Mouse (Mus musculus): ENCODE results near the gene Prkab1. TPM values are rescaled to one million over a fixed set of nuclear protein-coding genes. Genes with fewer than 3 reads are reported as not detected.

Gene Prkab1
- polyA plus RNA-seq, 2 experiments: 62.6 to 89.2 TPM

GRCm38 (mm10) chr5:116031190-116031577, 6.9 kb upstream of the Prkab1 start:
- TF ChIP-seq POLR2A (IDR thresholded peaks at IDR 0.05; ENCODE audit: borderline replicate concordance, extremely low read depth, insufficient read depth, insufficient read length): no peak
- H3K36me3 ChIP-seq (ENCODE audit: control insufficient read depth, insufficient read depth, low read length): no peaks in the 10 kb centered on the region
- H3K27me3 ChIP-seq (ENCODE audit: control insufficient read depth, insufficient read depth, low read length): no peaks in the 10 kb centered on the region
- ATAC-seq (ENCODE audit: low FRiP score, low read depth) (no peak), DNase-seq (ENCODE audit: low spot score) (peak; percentile 62)
- 4% methylated on average over 14 of the region's 14 CpGs for WGBS
- no peaks in the 10 kb centered on the region for H3K4me1 ChIP-seq (ENCODE audit: control insufficient read depth, insufficient read depth, low read length)
- no peak overlapping the region for H3K27ac ChIP-seq (replicated peaks; ENCODE audit: low read depth, low read length)
- no peaks in the 10 kb centered on the region for H3K9me3 ChIP-seq (ENCODE audit: control insufficient read depth, low read length)
- no peak overlapping the region for H3K9ac ChIP-seq (ENCODE audit: low read depth, low read length, severe bottlenecking)
- no peak overlapping the region for H3K4me3 ChIP-seq (replicated peaks; ENCODE audit: low read length)
- H3K4me2 ChIP-seq (replicated peaks; ENCODE audit: low read depth, low read length, severe bottlenecking): no peak overlapping the region

GRCm38 (mm10) chr5:116030566-116031189, 6.4 kb upstream of the Prkab1 start:
- no peak overlapping the region for H3K9ac ChIP-seq (ENCODE audit: low read depth, low read length, severe bottlenecking)
- H3K4me1 ChIP-seq (ENCODE audit: control insufficient read depth, insufficient read depth, low read length): no peaks in the 10 kb centered on the region
- H3K4me2 ChIP-seq (replicated peaks; ENCODE audit: low read depth, low read length, severe bottlenecking): no peak overlapping the region; the same call in 1 of the 2 replicates
- no peak overlapping the region for H3K27ac ChIP-seq (replicated peaks; ENCODE audit: low read depth, low read length)
- WGBS: 4% methylated on average over 19 of the region's 19 CpGs
- H3K9me3 ChIP-seq (ENCODE audit: control insufficient read depth, low read length): no peaks in the 10 kb centered on the region
- no peaks in the 10 kb centered on the region for H3K27me3 ChIP-seq (ENCODE audit: control insufficient read depth, insufficient read depth, low read length)
- DNase-seq (ENCODE audit: low spot score) (no peak), ATAC-seq (ENCODE audit: low FRiP score, low read depth) (no peak)
- no peak overlapping the region for H3K4me3 ChIP-seq (replicated peaks; ENCODE audit: low read length)
- TF ChIP-seq POLR2A (IDR thresholded peaks at IDR 0.05; ENCODE audit: borderline replicate concordance, extremely low read depth, insufficient read depth, insufficient read length): no peak
- no peaks in the 10 kb centered on the region for H3K36me3 ChIP-seq (ENCODE audit: control insufficient read depth, insufficient read depth, low read length)

GRCm38 (mm10) chr5:116029071-116029470, 4.8 kb upstream of the Prkab1 start:
- Histone ChIP-seq H3K4me3 (replicated peaks; ENCODE audit: low read length) (no peak overlapping the region), H3K36me3 (ENCODE audit: control insufficient read depth, insufficient read depth, low read length) (no peaks in the 10 kb centered on the region), H3K27me3 (ENCODE audit: control insufficient read depth, insufficient read depth, low read length) (no peaks in the 10 kb centered on the region), H3K4me1 (ENCODE audit: control insufficient read depth, insufficient read depth, low read length) (no peaks in the 10 kb centered on the region), H3K4me2 (replicated peaks; ENCODE audit: low read depth, low read length, severe bottlenecking) (no peak overlapping the region), H3K27ac (replicated peaks; ENCODE audit: low read depth, low read length) (no peak overlapping the region), H3K9ac (ENCODE audit: low read depth, low read length, severe bottlenecking) (no peak overlapping the region), H3K9me3 (ENCODE audit: control insufficient read depth, low read length) (no peaks in the 10 kb centered on the region)
- ATAC-seq (ENCODE audit: low FRiP score, low read depth): no peak
- no peak for DNase-seq (ENCODE audit: low spot score)
- 72% methylated on average over 7 of the region's 7 CpGs for WGBS
- TF ChIP-seq POLR2A (IDR thresholded peaks at IDR 0.05; ENCODE audit: borderline replicate concordance, extremely low read depth, insufficient read depth, insufficient read length): no peak

- Histone ChIP-seq H3K4me1 (ENCODE audit: control insufficient read depth, insufficient read depth, low read length) (peaks cover 8% of the 10 kb centered on the region; the same call in 1 of the 2 replicates), H3K9ac (ENCODE audit: low read depth, low read length, severe bottlenecking) (no peak overlapping the region), H3K27ac (replicated peaks; ENCODE audit: low read depth, low read length) (no peak overlapping the region), H3K36me3 (ENCODE audit: control insufficient read depth, insufficient read depth, low read length) (no peaks in the 10 kb centered on the region), H3K9me3 (ENCODE audit: control insufficient read depth, low read length) (no peaks in the 10 kb centered on the region), H3K4me2 (replicated peaks; ENCODE audit: low read depth, low read length, severe bottlenecking) (no peak overlapping the region), H3K27me3 (ENCODE audit: control insufficient read depth, insufficient read depth, low read length) (no peaks in the 10 kb centered on the region), H3K4me3 (replicated peaks; ENCODE audit: low read length) (no peak overlapping the region)
- no peak for ATAC-seq (ENCODE audit: low FRiP score, low read depth)
- WGBS: 91% methylated on average over 14 of the region's 14 CpGs
- TF ChIP-seq POLR2A (IDR thresholded peaks at IDR 0.05; ENCODE audit: borderline replicate concordance, extremely low read depth, insufficient read depth, insufficient read length): no peak
- DNase-seq (ENCODE audit: low spot score): no peak
Observed at GRCm38 (mm10) chr5:116026561-116026960, 2.3 kb upstream of the Prkab1 start.

DNA sequence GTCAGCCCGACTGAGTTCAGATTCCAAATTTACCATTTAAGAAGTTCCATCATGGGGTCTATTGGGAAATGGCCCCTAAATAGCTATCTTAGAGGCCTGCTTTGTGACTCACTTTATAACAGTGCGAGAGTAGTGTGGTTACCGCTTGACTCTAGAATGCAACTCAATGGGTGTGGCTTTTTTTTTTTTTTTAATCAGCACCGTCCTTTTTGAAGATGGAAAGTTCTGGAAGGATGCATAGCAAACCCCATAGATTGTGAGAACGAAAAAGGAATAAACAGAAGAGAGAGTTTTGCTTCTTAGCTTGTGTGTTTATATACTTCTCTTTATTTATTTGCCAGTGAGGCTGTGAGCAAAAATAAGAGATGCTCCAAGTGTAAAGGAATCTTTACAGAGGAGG, 1.8 kb upstream of the Prkab1 start:
- TF ChIP-seq POLR2A (IDR thresholded peaks at IDR 0.05; ENCODE audit: borderline replicate concordance, extremely low read depth, insufficient read depth, insufficient read length): no peak
- Histone ChIP-seq H3K4me3 (replicated peaks; ENCODE audit: low read length) (no peak overlapping the region), H3K4me2 (replicated peaks; ENCODE audit: low read depth, low read length, severe bottlenecking) (no peak overlapping the region), H3K9me3 (ENCODE audit: control insufficient read depth, low read length) (no peaks in the 10 kb centered on the region), H3K4me1 (ENCODE audit: control insufficient read depth, insufficient read depth, low read length) (peaks cover 8% of the 10 kb centered on the region; the same call in 1 of the 2 replicates), H3K27me3 (ENCODE audit: control insufficient read depth, insufficient read depth, low read length) (no peaks in the 10 kb centered on the region), H3K9ac (ENCODE audit: low read depth, low read length, severe bottlenecking) (no peak overlapping the region), H3K36me3 (ENCODE audit: control insufficient read depth, insufficient read depth, low read length) (peaks cover 4% of the 10 kb centered on the region), H3K27ac (replicated peaks; ENCODE audit: low read depth, low read length) (no peak overlapping the region)
- 91% methylated on average over 5 of the region's 5 CpGs for WGBS
- ATAC-seq (ENCODE audit: low FRiP score, low read depth) (no peak), DNase-seq (ENCODE audit: low spot score) (no peak)
